Mouse (Mus musculus) 3134 (cell line): ENCODE data around the gene Tspan6.

Experiments
- DNase-seq: peaks from one replicate; pipeline ENCODE4 v3.0.0-alpha.2; 2011; ENCODE audit warnings: low spot score; ENCODE audit not compliant: insufficient read length; ENCODE audit errors: extremely low read depth

Gene Tspan6

DNA sequence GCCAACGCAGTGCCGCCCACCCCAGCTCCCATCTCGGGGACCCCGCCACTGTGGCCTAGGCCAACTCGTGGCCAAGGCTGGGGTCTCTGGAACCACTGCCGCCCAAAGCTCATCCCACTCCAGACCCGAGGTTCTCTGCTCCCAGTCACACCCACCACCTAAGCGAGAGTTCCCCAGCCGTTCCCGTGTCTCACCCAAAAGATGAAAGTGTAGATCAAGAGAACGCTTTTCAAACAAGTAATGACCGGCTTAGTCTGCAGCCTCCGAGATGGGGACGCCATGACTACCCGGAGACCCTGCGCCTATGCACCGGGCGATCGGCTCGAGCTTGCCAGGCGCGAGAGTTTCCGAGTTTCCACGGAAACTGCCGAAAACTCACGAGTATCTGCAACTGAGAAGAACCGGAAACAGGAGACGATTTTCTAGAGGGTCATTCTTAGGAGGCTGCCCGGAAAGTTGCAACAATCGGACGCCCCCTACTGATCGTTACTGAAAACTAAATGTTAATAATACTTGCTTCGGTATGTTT lies at the start of gene Tspan6:
TSS of gene Tspan6 (minus strand) at position 416 of the 529 bp plus-strand sequence.
- DNase-seq = peak; percentile 60

DNA sequence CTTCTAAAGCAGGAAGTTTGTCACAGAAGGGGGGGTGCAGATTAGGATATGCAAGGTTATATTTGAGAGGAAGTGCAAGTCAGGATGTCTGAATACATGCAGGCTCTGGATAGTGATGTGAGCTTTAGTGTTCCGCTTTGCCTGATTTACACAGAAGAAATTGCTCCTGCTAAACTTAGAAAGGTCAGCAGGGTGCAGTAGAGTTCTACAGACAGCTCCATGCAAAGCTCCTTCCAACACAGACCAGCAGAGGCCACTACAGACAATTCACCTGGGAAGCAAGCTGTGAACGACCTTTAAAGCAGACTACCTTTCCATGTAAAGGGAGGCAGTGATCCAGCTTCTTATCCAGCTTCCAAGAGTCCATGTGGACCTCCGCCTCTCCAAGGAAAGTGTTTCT lies 49.2 kb upstream of the Tspan6 start:
- no peak for DNase-seq

DNA sequence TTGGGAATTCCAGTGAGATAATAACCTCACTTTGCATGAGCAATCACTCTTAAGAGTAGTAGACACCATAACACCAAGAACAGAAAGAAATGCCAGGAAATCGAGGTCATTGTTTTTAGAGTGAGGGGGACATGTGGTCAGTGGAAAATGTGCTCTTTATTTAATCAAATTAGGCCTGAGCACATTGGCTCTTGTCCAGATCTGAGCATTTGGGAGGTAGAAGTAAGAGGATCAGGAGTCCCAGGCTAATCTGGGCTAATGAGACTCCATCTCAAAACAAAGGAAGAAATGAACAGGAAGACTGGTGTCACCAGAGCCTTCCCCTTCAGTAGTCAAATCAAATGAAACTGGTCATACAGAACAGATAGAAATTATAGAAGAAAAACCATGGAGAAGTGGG lies 41.3 kb upstream of the Tspan6 start:
- DNase-seq = no peak

- DNase-seq = no peak
Measured at GRCm38 (mm10) chrX:133936605-133937225, 38.5 kb upstream of the Tspan6 start.

GRCm38 (mm10) chrX:133931302-133932013 lies 33.2 kb upstream of the Tspan6 start:
- no peak for DNase-seq

DNA sequence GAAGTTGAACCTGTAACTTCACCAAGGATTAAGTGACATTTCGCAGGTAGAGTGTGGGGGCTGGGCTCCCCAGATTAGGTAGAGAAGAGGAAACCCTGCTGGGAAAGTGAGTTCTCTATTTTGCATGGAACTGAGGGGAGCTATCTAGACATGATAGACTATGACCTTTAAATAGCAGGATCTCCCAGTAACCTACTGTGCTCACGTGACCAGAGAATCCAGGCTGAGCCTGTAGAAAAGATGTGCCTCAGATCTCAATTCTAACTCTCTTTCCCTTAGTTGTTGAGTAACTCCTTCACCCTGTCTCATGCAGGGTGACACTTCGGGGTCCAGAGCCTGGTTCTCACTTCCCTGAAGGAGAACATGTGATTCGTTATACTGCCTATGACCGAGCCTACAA lies 28.5 kb upstream of the Tspan6 start:
- no peak for DNase-seq

GRCm38 (mm10) chrX:133921187-133921586 lies 23.0 kb upstream of the Tspan6 start:
- no peak for DNase-seq

GRCm38 (mm10) chrX:133914219-133914618 lies 16.0 kb upstream of the Tspan6 start:
- no peak for DNase-seq

- DNase-seq = no peak
Measured at GRCm38 (mm10) chrX:133913006-133913405, 14.8 kb upstream of the Tspan6 start.

DNA sequence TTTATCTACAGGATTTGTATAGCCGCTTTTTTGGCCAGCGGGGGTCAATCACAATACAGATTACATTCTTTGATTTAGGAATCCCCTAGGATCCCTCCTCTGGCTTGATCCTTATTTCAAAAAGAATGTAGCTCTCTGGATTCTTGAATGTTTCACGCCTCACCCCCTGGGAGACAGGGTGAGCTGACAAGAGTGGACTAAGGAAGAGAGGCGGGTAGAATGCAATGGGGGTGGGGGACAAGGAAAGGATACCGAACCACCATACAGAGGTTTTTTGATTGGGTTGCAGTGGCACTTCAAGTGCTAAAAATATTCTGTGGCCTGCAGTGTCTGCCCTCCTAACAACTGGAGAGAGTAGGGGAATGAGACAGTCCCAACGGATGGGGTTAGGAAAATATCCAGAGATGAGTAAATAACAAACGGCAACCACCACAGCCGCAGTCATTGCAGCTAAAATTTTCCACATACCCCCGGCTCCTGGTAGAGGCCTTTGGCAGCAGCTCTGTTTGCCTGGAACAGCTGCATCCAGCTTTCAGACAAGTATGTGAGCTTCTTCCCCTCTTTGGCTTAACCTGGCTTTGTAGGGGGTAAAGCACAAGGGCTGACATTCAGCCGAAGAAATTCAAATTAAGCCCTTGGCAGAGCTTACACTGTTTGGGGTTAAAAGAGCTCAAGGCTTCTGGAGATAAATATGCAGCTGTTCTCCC lies 13.3 kb upstream of the Tspan6 start:
- no peak for DNase-seq

GRCm38 (mm10) chrX:133908261-133908660 lies 10.0 kb upstream of the Tspan6 start, which contains the start of gene Srpx2:
Srpx2 (plus strand) TSS chrX:133908426.
- DNase-seq = no peak

DNA sequence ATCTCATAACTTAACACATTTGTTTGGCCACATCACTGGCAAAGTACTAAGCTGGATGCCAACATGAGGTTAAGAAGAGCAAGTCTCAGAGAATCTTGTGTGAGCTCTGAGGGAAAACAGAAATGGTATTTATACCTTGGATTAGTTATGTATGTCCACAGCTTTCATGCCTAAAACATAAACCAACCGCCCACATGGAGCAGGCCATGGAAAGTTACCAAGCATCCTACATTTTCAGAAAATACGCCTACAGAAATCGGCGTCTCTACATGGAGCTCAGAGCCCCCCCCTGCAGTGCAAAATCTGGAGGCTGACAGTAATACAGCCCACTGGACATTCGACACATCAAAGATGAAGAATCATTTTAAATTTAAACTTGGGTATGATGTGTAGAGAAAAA lies 10.1 kb downstream of the Tspan6 start:
- no peak for DNase-seq

GRCm38 (mm10) chrX:133887308-133887707 lies 10.9 kb downstream of the Tspan6 start:
- no peak for DNase-seq

DNA sequence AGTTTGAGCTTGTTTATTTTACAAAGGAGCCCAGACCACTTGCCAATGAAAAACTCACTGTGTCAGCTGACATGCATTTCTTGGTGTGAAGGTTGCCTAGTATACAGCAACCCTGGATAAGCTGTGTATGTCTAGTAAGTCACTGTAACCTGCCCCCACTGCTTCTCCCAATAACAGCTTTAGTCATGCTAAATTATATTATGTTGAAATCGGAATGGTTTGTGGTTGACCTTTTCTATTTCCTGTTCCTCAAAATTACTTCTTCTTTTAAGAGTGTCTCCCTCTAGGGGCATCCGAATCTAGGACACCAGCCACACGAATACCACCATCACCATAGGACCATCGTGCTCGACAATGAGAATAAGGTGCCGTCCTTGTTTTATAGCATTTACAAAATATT lies 28.5 kb downstream of the Tspan6 start:
- DNase-seq = no peak

GRCm38 (mm10) chrX:133853637-133854036 lies 44.6 kb downstream of the Tspan6 start:
- no peak for DNase-seq

DNA sequence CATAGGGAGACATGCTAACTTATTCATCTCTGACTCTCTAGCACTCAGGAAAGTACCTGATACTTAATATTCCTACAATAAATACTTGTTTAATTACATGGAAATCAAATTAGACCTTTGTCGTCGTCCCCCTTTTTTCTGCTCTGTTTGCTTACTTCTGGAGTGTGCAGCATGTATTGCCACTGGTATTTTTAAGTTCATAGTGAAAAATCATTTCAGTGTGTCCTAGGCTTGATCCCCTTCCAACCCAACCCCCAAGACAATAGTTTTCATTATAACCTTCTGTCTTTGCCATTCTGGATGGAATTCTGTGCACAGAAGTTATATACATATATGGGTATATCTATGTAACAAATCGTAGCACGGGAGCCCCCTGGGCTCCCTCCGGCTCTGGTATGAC lies 47.5 kb downstream of the Tspan6 start, which contains the start of gene Tnmd:
TSS of gene Tnmd (plus strand) at position 301 of the 400 bp plus-strand sequence.
- no peak for DNase-seq
